Mouse (Mus musculus) heart, postnatal 0 days (tissue): ENCODE data around the gene Sap30l.

Source experiments
- CTCF ChIP-seq: IDR thresholded peaks from 2 replicates; pipeline ENCODE4 v1.5.1; 2016; ENCODE audit warnings: antibody characterized with exemption, control low read depth, low read depth
- EP300 ChIP-seq: IDR thresholded peaks from 2 replicates; pipeline ENCODE4 v1.6.1; 2016; ENCODE audit warnings: antibody characterized with exemption, low read depth

GRCm38 (mm10) chr11:57857709-57858108 lies 56.3 kb downstream of the Sap30l start:
- TF ChIP-seq CTCF (no peak), EP300 (no peak)
